In the genomic region with DNA sequence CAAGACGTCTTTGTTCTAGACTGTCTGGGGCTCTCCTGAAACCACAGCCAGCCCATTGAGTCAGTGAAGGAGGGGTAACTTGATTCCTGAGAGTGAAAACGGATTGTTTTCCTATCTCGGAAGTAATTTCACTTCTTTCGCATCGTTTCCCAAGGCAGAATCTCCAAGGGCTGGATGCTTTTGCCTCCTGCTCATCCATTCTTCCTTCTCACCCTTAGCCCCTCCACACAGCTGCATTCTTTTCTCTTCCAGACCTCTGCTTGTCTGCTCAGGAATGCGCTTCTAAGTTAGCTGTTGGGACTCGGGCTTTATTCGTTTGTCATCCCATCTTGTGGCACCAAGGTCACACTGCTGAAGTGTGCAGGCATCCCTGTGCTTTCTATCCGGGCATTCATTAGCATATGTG, we compare ENCODE assay signal across 10 mouse cellular contexts. TPM values are rescaled to one million over a fixed set of nuclear protein-coding genes. Genes with fewer than 3 reads are reported as not detected.
DNase-seq lines count a peak whose midpoint lies in the region; ATAC-seq and TF ChIP-seq lines count a peak whose summit lies in the region.
"Had no signal": no experiment of that assay in that cellular context is flagged by ENCODE, and none has a peak within 500 bp of the region (broad histone marks: within the 10 kb centered on the region; RNA-seq: fewer than 3 reads in every experiment).

No protein-coding gene starts in this region.

- no peaks in the 10 kb centered on the region for H3K36me3 ChIP-seq in lung, postnatal 0 days (ENCODE audit: insufficient read depth, low read length)
- H3K36me3 ChIP-seq in limb, embryonic 13.5 days: no peaks in the 10 kb centered on the region

- no peak overlapping the region for H3K4me2 ChIP-seq in lung, postnatal 0 days (replicated peaks; ENCODE audit: low read depth, low read length)
- H3K4me2 ChIP-seq in limb, embryonic 13.5 days (replicated peaks): no peak overlapping the region

- peak overlapping the region; percentile 26; the same call in 1 of the 2 replicates for H3K27ac ChIP-seq in lung, postnatal 0 days (ENCODE audit: low read length)
- peak overlapping the region; percentile 76; the same call in 1 of the 2 replicates for H3K27ac ChIP-seq in limb, embryonic 13.5 days

- WGBS in lung, postnatal 0 days: 24% methylated on average over 9 of the region's 9 CpGs
- 31% methylated on average over 9 of the region's 9 CpGs for WGBS in limb, embryonic 13.5 days

- no peak for ATAC-seq in lung, postnatal 0 days
- no peak for ATAC-seq in limb, embryonic 13.5 days (ENCODE audit: low FRiP score, low read depth)

- DNase-seq in embryo, embryonic 11 days: peak; percentile 49
- no peak for DNase-seq in embryo, embryonic 9.5 days (ENCODE audit: extremely low spot score)
- no peak for DNase-seq in lung, postnatal 0 days (ENCODE audit: low spot score)
- DNase-seq in lung, adult 18-20 months: no peak
- no peak for DNase-seq in urinary bladder, postnatal 4 days (ENCODE audit: low spot score in 2 of 2)
- no peak for DNase-seq in B cell, adult 2 months
- no peak for DNase-seq in spleen, postnatal 4 days (ENCODE audit: low spot score in 2 of 2)
- DNase-seq: adrenal gland, postnatal 25 days; thymus, postnatal 36 days had no signal

- TF ChIP-seq CTCF in lung, postnatal 0 days (IDR thresholded peaks at IDR 0.05): no peak

- no peak for TF ChIP-seq EP300 in lung, postnatal 0 days (IDR thresholded peaks at IDR 0.05)

- H3K4me3 ChIP-seq in lung, postnatal 0 days (ENCODE audit: low read depth, low read length): no peak overlapping the region
- H3K4me3 ChIP-seq in limb, embryonic 13.5 days: no peak overlapping the region

- no peaks in the 10 kb centered on the region for H3K27me3 ChIP-seq in lung, postnatal 0 days (replicated peaks; ENCODE audit: insufficient read depth, low read length)
- H3K27me3 ChIP-seq in limb, embryonic 13.5 days: no peaks in the 10 kb centered on the region

- H3K4me1 ChIP-seq in lung, postnatal 0 days (ENCODE audit: insufficient read depth, low read depth, low read length): peaks cover 18% of the 10 kb centered on the region; the same call in 1 of the 2 replicates
- H3K4me1 ChIP-seq in limb, embryonic 13.5 days: peaks cover 65% of the 10 kb centered on the region

- H3K9me3 ChIP-seq in lung, postnatal 0 days (ENCODE audit: low read length): no peaks in the 10 kb centered on the region
- H3K9me3 ChIP-seq in limb, embryonic 13.5 days: no peaks in the 10 kb centered on the region

- no peak overlapping the region for H3K9ac ChIP-seq in lung, postnatal 0 days (replicated peaks; ENCODE audit: low read depth)
- H3K9ac ChIP-seq in limb, embryonic 13.5 days: no peak overlapping the region

RNA-seq across cellular contexts. Expression of a gene that starts 46.7 kb away (rescaled TPM):
- 10.9 and 15.3 TPM in 2 replicates for polyA plus RNA-seq in lung, postnatal 0 days (2015; fragmentation: Nextera tagmentation; extraction: Ambion mirVana)
- 5.8 and 6.0 TPM in 2 replicates for polyA plus RNA-seq in limb, embryonic 13.5 days (2015; fragmentation: Nextera tagmentation; extraction: Ambion mirVana)
